Mouse (Mus musculus): ENCODE measurements around the gene Asxl1. TPM values are rescaled to one million over a fixed set of nuclear protein-coding genes. Genes with fewer than 3 reads are reported as not detected.
"Not testable (repeated sequence)": the region's sequence is repeated elsewhere in the genome, so short reads cannot be mapped to it uniquely, and the experiment has no call there.

Gene Asxl1
- total RNA-seq, 2 experiments from 2014 or later: 38.8 to 41.5 TPM

DNA sequence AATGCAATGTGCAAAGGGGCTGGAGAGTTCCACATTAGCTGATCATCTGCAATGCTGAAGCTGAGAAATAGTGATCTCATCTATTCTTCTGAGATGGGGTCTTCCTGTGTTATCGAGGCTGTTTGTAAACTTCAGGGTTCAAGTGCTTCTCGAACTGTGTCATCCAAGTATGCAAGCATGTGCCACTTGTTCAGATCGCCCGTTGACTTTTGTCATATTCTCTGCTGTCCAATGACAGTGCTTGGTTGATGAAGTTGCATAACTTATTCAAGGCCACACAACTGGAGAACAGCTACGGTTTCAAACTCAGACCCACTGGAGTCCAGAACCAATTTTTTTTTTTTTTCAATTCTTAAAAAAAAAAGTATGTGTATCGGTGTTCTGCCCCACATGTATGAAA, 3.5 kb upstream of the Asxl1 start:
- intact Hi-C loops (cut with DNase I): no loop called here
- no peak for DNase-seq (ENCODE audit: extremely low spot score in 1 of 2, low spot score in 2 of 2)

DNA sequence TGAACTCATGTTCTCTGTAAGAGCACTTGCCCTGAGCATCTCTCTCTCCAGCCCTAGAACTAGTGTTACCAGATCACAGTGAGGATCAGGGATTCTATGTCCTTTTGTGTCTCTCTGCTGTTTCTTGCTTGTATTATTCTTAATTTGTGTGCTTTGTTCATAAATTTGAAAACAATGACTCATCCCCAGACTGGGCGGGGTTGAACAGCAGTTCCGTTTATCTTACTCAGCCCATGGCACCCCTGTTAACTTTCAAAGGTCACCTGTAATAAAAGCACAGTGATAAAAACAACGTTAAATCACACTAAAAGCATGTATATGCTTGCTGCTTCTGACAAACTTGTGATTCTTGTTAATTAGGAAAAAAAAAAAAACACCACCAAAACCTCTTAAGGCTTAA, 3.0 kb upstream of the Asxl1 start:
- intact Hi-C loops (cut with DNase I): no loop called here
- no peak for DNase-seq (ENCODE audit: extremely low spot score in 1 of 2, low spot score in 2 of 2)

DNA sequence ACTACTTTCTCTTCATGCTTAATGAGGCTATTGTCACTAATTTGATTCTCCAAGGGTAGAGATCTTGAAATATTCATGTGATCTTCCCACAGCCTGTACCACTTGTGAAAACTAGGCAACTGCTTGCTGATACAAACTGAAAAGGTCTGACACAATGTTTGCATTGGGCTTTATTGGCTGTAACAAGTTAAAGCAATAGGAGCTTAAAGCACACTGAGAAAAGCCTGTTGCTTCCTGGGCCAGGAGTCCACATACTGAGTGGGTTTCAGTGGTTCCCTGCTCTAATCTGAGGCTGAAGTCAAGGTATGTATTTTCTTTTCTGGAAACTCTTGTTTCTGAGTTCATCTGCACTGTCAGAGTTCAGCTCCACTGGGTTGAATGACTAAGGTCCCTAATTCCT, 2.4 kb upstream of the Asxl1 start:
- intact Hi-C loops (cut with DNase I): no loop called here
- no peak for DNase-seq (ENCODE audit: extremely low spot score in 1 of 2, low spot score in 2 of 2)

DNA sequence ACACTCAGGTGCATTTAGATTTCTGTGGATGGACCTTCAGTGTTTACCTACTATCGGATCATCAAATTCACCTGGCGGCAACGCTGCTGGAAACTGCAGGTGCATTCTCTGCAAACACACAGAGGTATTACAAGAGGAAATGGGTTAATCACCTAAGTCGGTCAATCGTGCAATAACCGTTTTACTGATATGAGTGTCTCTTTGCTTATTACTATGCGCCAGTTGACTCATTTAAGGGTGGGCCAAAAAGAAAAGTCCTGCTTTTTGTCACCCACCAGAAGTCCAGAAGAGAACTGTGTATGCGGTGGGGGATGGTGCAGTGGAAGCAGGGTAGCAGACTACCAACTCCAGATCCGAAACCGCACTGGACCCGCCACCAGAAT, 567 bp upstream of the Asxl1 start:
- intact Hi-C loops (cut with DNase I): no loop called here
- DNase-seq (ENCODE audit: extremely low spot score in 1 of 2, low spot score in 2 of 2): no peak

DNA sequence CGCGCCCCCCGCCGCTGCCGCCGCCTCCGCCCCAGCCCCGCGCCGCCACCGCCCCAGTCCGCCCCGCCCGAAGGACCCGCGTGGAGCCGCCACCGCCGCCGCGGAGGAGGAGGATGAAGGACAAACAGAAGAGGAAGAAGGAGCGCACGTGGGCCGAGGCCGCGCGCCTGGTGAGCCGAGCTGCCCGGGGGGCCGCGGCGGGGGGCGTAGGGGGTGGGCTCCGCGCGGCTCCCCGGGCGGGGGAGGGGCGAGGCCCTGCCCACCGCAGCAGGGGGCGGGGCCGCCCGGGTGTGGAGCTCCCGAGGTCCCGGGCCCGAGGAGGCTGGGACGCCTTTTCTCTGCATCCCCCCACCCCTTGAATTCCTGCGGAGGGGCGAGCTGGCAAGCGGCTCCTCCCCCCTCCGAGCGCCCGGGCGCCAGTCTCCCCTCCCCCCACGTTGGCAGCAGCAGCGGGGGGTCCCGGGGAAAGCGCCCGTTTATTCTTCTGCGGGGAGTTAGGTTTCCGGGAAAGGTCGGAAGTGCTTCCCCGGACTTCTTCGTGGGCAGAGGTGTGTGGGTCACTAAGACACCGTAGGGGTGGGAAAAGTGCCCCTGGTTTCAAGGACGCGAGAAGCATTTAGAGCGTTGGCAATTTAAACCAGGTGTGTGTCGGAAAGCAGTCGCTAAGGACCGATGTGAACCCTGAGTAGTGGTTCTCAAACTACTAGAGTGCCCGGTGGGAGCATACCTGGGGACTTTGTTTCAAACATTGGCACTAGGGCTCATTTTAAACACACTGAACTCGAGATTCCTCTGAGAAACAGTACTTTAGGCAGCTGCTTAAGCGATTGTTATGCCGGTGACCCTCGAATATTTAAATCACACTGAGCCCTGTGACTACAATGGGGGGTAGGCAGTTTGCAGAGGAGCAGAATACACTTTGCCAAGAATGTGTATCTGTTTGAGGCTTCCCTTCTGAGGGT, 873 bp downstream of the Asxl1 start:
- DNase-seq (ENCODE audit: extremely low spot score in 1 of 2, low spot score in 2 of 2): peak; percentile 36 to 81
- intact Hi-C loops (cut with DNase I): no loop called here

DNA sequence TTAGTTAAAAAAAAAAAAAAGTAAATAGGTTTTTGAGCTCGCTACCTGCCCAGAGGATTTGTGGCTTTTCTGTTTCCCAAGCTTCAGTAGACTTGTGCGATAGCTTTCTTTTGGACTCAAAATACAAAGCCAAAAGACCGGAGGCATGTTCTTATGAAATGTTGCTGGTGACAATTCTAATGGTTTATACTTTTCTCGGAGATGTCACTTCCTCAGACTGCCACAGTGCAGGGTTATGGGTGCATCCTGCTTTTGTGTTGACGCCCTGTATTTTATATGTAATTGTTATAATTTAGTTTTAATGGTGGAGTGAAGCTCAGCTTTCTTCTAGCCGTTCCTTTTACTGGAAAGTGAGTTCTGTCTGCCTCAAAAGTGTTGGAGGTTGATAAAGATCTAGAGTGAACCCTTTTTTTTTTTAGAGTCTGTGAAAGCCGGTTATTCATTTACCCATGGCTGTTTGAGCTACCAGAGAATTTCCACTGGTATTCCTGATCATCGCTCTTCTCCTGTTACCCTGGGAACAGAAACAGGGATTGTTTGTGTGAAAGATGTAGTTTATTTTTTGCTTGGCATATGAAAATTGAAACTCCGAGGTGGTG, 1.7 kb downstream of the Asxl1 start:
- DNase-seq (ENCODE audit: extremely low spot score in 1 of 2, low spot score in 2 of 2): no peak
- intact Hi-C loops (cut with DNase I): no loop called here

DNA sequence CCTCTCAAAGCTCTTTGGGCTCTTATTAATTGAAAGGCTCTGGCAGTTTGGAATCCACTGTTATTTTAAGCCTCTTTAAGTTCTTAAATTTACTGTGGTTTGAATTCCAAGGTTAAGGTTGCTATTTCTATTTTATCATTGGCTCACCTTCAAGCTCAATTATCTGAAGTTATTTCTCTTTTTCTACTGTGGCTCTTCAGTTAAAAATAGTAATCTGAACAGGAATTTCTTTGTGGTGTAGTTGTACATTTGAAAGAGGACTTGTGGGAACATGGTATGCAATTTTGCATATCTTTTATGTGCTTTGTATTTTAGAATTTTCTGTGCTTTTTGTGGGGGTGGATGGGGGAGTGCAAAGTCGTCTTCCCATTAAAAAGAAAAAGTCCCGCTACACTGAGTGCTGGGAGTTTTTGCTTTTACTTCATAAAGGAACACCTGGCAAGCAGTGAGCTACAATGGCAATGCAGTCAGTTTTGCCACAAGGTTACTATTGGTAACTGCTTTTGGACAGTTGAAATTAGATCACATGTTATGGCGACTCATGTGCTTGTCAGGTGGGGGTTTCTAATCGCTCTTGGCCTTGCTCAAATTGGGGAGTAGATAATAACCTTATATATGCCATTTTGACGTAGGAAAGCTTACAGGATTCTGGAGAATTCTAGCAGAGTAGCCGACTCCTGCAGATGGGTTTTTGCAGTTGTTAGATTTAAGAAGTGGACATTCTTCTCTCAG, 2.6 kb downstream of the Asxl1 start:
- no peak for DNase-seq (ENCODE audit: extremely low spot score in 1 of 2, low spot score in 2 of 2)
- intact Hi-C loops (cut with DNase I): no loop called here

DNA sequence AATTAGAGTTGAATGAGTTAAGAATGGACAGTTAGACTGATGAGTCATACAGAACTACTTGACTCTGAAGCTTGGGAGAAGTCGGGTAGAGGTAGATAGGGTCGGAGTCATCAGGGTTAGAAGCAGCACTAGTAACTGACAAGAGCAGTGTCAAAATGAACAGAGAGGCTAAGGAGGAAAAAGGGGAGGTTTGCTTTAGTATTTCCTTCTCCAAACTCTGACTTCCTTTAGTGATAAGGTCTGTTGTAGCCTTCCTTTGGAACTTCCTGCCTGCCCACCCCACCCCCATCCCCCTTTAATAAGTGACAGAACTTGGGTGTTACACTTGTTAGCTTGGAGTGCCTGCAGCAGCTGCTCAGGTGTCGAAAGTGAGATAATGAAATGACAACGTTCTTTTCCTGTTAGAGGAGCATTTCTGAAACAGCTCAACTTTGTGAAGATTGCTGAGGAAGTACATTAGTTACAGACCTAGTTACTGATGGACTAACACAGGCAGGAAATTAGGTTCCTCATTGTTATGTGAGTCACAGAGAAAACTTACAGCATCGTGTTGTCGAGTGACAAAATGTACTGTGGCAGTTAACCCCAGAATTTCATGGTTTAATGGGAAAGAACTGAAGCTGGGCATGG, 5.0 kb downstream of the Asxl1 start:
- no peak for DNase-seq (ENCODE audit: extremely low spot score in 1 of 2, low spot score in 2 of 2)
- intact Hi-C loops (cut with DNase I): no loop called here

DNA sequence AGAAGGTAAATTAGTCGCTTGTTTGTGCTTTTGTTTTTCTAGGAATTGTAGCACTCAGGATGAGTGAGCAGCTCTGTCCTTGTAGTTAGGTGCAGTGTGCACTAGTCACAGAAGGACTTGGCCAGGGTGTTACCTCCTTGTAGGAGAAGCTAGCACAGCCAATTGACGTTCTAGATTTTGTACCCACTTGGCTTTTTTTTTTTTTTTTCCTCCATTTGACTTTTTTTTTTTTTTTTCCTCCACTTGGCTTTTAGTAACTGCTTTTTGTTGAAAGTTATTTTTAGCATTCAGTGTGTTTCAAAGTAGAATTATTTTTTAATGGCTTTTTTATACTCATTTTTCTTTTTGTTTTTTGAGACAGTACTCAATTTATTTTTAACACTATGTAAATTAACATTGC, 9.0 kb downstream of the Asxl1 start:
- intact Hi-C loops (cut with DNase I): loop anchor here (5.0 kb wide), 1 partner anchor 38 kb away; no protein-coding TSS in a partner anchor
- DNase-seq (ENCODE audit: extremely low spot score in 1 of 2, low spot score in 2 of 2): no peak

DNA sequence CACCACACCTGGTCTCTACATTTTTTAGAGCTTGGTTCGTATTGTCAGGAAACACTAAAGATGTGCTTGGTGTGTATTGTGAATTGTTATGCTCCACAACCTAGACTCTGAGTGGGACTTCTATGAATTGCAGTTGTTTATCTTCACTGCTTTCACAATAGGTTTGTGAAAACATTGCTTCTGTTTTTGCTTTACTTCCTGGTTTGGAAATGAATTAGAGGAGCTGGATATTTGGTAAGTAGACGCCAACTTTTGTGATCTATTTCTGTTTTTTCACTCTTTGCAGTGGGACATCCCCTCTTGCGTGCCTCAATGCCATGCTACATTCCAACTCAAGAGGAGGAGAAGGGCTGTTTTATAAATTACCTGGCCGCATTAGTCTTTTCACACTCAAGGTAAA, 11.2 kb downstream of the Asxl1 start:
- intact Hi-C loops (cut with DNase I): loop anchor here (5.0 kb wide), 1 partner anchor 36 kb away; no protein-coding TSS in a partner anchor
- DNase-seq (ENCODE audit: extremely low spot score in 1 of 2, low spot score in 2 of 2): no peak

DNA sequence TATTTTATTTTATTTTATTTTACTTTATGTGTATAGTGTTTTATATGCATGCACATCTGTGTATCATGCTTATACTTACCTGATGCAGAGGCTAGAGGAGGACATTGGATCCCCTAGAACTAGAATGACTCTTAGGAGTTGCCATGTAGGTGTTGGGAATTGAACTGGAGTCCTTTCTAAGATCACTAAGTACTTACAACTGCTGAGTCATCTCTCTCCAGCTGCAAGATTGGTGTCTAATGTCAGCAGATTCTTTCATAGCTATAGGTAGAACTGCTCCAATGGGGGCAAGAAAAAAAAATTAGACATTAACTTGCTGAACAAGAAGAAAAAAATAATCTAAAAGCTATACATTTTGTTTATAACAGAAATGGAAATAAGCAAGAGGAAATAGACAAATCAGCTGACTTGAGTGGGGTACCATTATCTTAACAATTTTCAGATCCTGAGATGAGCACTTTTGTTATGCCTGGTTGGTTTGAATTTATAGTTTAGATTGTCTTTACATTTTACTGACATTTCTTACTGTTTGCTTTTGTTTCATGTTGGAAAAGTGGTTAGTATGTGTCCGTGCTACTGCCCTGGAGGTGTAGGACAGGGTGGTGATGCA, 15.6 kb downstream of the Asxl1 start:
- intact Hi-C loops (cut with DNase I): no loop called here
- no peak for DNase-seq (ENCODE audit: extremely low spot score in 1 of 2, low spot score in 2 of 2)

DNA sequence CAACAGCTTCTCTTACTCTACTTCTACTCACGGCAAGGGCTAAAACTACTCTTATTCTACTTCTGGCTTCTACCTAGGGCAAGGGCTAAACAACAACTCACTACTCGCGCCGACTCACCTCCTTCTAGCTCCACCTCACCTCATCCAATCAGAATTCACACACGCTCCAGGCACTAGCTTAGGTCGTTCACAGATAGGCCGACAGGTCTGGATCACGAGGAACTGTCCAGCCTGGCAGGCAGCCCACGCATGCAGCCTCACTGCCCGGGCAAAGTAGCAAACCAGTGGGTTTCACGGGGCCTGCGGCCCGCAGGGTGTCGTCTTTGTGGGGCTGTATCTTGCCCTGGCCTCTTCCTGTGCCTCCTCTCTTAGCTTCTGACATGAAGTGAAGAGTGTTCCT, 18.9 kb downstream of the Asxl1 start:
- intact Hi-C loops (cut with DNase I); DNase-seq (ENCODE audit: extremely low spot score in 1 of 2, low spot score in 2 of 2): not testable (repeated sequence)

DNA sequence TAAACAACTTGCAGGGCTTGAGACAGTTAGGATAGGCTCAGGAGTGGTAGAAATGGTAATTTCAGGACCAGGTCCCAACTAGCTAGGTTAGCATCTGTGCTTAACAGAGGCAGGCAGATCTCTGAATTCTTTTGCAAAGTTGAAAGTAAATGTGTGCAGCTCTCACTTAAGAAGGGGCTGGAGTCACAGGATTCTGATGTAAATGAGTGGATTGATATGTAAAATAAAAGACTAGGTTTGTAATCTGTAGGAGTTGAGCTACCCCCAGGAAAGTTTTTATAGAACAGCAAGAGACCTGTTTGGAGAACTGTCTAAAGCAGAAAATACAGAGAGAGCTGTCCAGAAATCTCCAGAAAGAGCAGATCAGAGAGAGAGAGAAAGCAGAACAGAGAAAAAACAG, 25.2 kb downstream of the Asxl1 start:
- DNase-seq (ENCODE audit: extremely low spot score in 1 of 2, low spot score in 2 of 2): no peak
- intact Hi-C loops (cut with DNase I): no loop called here

DNA sequence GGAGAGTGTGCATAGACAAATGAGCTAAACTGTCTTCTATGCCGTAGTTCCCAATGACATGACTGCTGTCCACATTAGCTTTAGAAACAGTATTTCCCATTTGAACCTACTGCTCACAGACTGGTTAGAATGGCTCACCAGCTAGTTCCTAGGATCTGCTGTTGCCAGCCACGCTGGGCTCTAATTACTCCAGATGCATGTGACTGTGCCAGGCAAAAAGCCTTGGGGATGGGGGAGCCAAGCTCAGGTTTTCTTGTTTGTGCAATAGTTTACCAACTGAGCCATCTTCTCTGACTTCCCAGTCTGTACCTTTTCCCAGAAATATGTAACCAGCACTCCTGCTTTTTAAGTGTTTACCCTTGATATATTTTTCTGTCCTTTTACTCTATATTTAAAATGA, 29.8 kb downstream of the Asxl1 start:
- no peak for DNase-seq (ENCODE audit: extremely low spot score in 1 of 2, low spot score in 2 of 2)
- intact Hi-C loops (cut with DNase I): no loop called here

DNA sequence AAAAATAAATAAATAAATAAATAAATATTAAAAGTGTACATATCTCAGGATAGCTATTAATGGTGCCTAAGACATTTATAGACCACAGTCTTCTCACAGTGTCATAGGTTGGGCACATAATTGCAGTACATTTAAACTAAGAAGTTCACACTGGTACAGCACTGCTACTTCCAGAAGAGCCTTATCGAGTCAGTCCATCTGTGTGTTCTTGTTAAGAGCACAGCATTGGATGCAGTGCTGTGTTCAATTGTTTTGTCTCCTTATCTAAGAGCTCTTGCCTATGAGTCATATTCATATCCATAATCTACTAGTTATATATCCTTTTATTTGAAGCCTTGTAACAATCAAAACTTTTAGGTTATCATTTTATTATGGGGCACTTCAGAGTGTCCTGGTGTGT, 34.9 kb downstream of the Asxl1 start:
- no peak for DNase-seq (ENCODE audit: extremely low spot score in 1 of 2, low spot score in 2 of 2)
- intact Hi-C loops (cut with DNase I): no loop called here

DNA sequence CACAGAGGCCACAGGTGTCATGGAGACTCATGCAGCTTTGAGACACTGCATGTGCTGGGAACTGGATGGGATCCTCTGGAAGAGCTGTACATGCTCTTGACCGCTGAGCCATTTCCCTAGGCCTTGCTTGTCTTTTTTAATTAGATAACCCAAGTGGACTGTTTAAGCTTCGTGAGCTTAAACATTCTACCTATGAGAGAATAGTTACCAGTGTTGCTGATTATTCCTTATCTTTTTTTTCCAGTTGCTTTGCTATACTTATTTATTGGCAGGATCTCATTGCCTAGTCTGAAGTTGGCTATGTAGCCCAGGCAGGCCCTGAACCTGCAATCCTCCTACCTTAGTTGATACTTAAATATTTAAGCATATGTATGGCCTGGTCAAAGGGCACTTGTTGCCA, 44.2 kb downstream of the Asxl1 start:
- no peak for DNase-seq (ENCODE audit: extremely low spot score in 1 of 2, low spot score in 2 of 2)
- intact Hi-C loops (cut with DNase I): loop anchor here (5.0 kb wide), 1 partner anchor 33 kb away; no protein-coding TSS in a partner anchor

DNA sequence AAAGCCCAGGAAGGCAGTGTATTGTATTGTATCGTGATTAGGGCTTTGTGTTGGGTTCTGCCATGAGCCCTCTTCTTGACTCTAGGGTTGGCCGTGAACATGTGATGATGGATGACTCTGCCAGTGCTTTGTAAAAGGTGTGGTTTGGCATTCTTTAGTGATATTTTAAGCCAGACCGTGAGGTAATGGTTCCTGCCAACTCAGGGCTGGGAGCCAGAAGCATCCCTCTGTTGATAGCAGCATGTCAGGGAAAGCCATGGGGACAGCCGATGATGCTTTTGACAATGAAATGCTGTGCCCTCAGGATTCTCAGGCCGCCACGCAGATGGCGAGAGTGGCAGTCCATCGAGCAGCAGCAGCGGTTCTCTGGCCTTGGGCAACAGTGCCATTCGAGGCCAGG, 47.4 kb downstream of the Asxl1 start:
- DNase-seq (ENCODE audit: extremely low spot score in 1 of 2, low spot score in 2 of 2): no peak
- intact Hi-C loops (cut with DNase I): loop anchor here (5.0 kb wide), 1 partner anchor 36 kb away; no protein-coding TSS in a partner anchor

DNA sequence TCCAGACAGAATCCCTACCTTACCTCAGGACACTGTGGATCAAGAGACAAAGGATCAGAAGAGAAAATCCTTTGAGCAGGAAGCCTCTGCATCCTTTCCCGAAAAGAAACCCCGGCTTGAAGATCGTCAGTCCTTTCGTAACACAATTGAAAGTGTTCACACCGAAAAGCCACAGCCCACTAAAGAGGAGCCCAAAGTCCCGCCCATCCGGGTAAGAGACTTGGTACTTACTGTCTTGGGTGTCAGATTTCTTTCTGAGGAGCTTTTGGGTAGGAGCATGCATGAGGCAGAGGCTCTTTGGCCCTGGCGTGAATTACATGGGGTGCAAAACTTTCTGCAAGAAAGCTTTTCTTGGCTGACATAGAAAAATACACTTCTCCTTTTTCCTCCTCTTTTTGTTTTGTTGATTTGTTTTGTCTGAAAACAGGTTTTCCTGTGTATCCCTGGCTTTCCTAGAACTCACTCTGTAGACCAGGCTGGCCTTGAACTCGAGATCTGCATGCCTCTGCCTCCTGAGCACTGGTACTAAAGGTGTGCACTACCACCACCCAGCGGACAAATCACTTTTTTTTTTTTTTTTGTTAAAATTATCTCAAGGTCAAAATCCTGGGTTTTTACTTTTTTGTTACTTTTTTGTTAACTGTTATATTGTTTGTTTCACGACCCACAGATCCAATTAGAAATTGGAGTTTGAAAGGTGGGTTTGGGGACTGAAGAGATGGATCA, 52.3 kb downstream of the Asxl1 start:
- no peak for DNase-seq (ENCODE audit: extremely low spot score in 1 of 2, low spot score in 2 of 2)
- intact Hi-C loops (cut with DNase I): no loop called here
